Mouse (Mus musculus) T-helper 2 cell (primary cell): ENCODE data around the gene Spast.
"Not testable (repeated sequence)": the region's sequence is repeated elsewhere in the genome, so short reads cannot be mapped to it uniquely, and the experiment has no call there.

Experiments used
- in situ Hi-C: fragments of 300-600 bp; cut with MboI, MseI; formaldehyde crosslinking; loops from one replicate; pipeline ENCODE4 v1.15.1; 2025; ENCODE audit warnings: high pct_unique_total_duplicates

The Spast gene

GRCm38 (mm10) chr17:74323844-74324243, 14.9 kb upstream of the Spast start, which contains the start of gene Dpy30:
Dpy30 (minus strand) TSS chr17:74323944.
- in situ Hi-C loops = no loop called here

GRCm38 (mm10) chr17:74327195-74327594, 11.6 kb upstream of the Spast start:
- in situ Hi-C loops = not testable (repeated sequence)

- in situ Hi-C loops = not testable (repeated sequence)
These were observed 10.6 kb upstream of the Spast start for GRCm38 (mm10) chr17:74328146-74328545.

- in situ Hi-C loops = loop anchor here (5.0 kb wide), 1 partner anchor 76 kb away; no protein-coding TSS in a partner anchor
These were observed 7.6 kb upstream of the Spast start for GRCm38 (mm10) chr17:74331049-74331676.

- in situ Hi-C loops = no loop called here
These were observed 409 bp upstream of the Spast start for GRCm38 (mm10) chr17:74338225-74338931.

- in situ Hi-C loops = no loop called here
These were observed 2.4 kb downstream of the Spast start for GRCm38 (mm10) chr17:74341151-74341550.

- in situ Hi-C loops = no loop called here
These were observed 24.8 kb downstream of the Spast start for GRCm38 (mm10) chr17:74363592-74363991.

- in situ Hi-C loops = no loop called here
These were observed 38.1 kb downstream of the Spast start for GRCm38 (mm10) chr17:74376916-74377315.

- in situ Hi-C loops = no loop called here
These were observed 47.9 kb downstream of the Spast start for GRCm38 (mm10) chr17:74386657-74387056.

GRCm38 (mm10) chr17:74389847-74390246, 51.1 kb downstream of the Spast start:
- in situ Hi-C loops = no loop called here

- in situ Hi-C loops = no loop called here
These were observed 55.6 kb downstream of the Spast start for GRCm38 (mm10) chr17:74394381-74394780.

- in situ Hi-C loops = no loop called here
These were observed 56.1 kb downstream of the Spast start for GRCm38 (mm10) chr17:74394855-74395254.

- in situ Hi-C loops = no loop called here
These were observed 56.7 kb downstream of the Spast start, which contains the start of gene Slc30a6 for GRCm38 (mm10) chr17:74395383-74396065. Slc30a6 (plus strand) TSS chr17:74395608.

GRCm38 (mm10) chr17:74396766-74397165, 58.0 kb downstream of the Spast start:
- in situ Hi-C loops = no loop called here

- in situ Hi-C loops = no loop called here
These were observed 58.4 kb downstream of the Spast start for GRCm38 (mm10) chr17:74397173-74397572.

- in situ Hi-C loops = no loop called here
These were observed 63.9 kb downstream of the Spast start for GRCm38 (mm10) chr17:74402486-74403222.

GRCm38 (mm10) chr17:74406487-74406886, 67.7 kb downstream of the Spast start:
- in situ Hi-C loops = loop anchor here (5.0 kb wide), 1 partner anchor 74 kb away; no protein-coding TSS in a partner anchor

GRCm38 (mm10) chr17:74409722-74410121, 70.9 kb downstream of the Spast start:
- in situ Hi-C loops = loop anchor here (5.0 kb wide), 1 partner anchor 77 kb away; no protein-coding TSS in a partner anchor

- in situ Hi-C loops = no loop called here
These were observed 74.5 kb downstream of the Spast start for GRCm38 (mm10) chr17:74413324-74413723.

- in situ Hi-C loops = no loop called here
These were observed 75.9 kb downstream of the Spast start for GRCm38 (mm10) chr17:74414671-74415070.

GRCm38 (mm10) chr17:74416841-74417360, 78.1 kb downstream of the Spast start:
- in situ Hi-C loops = no loop called here
